Mouse (Mus musculus): ENCODE measurements around the gene Gabrb1.
"Not testable (repeated sequence)": the region's sequence is repeated elsewhere in the genome, so short reads cannot be mapped to it uniquely, and the experiment has no call there.

The Gabrb1 gene

GRCm38 (mm10) chr5:72036954-72037353, 379.0 kb downstream of the Gabrb1 start:
- in situ Hi-C loops (cut with MboI, MseI), result no loop called here

GRCm38 (mm10) chr5:72043226-72044151, 385.6 kb downstream of the Gabrb1 start:
- in situ Hi-C loops (cut with MboI, MseI), result no loop called here

- in situ Hi-C loops (cut with MboI, MseI), result loop anchor here (5.0 kb wide), 1 partner anchor 51 kb away; no protein-coding TSS in a partner anchor
Measured at GRCm38 (mm10) chr5:72046261-72046660, 388.3 kb downstream of the Gabrb1 start.

GRCm38 (mm10) chr5:72064079-72064478, 406.2 kb downstream of the Gabrb1 start:
- in situ Hi-C loops (cut with MboI, MseI), result no loop called here

GRCm38 (mm10) chr5:72068826-72069225, 410.9 kb downstream of the Gabrb1 start:
- in situ Hi-C loops (cut with MboI, MseI), result no loop called here

GRCm38 (mm10) chr5:72069398-72069797, 411.5 kb downstream of the Gabrb1 start:
- in situ Hi-C loops (cut with MboI, MseI), result not testable (repeated sequence)

GRCm38 (mm10) chr5:72076781-72077180, 418.9 kb downstream of the Gabrb1 start:
- in situ Hi-C loops (cut with MboI, MseI), result no loop called here

GRCm38 (mm10) chr5:72086518-72086917, 428.6 kb downstream of the Gabrb1 start:
- in situ Hi-C loops (cut with MboI, MseI), result no loop called here

- in situ Hi-C loops (cut with MboI, MseI), result loop anchor here (5.0 kb wide), 1 partner anchor 592 kb away; no protein-coding TSS in a partner anchor
Measured at GRCm38 (mm10) chr5:72094582-72094981, 436.7 kb downstream of the Gabrb1 start.

GRCm38 (mm10) chr5:72095015-72095414, 437.1 kb downstream of the Gabrb1 start:
- in situ Hi-C loops (cut with MboI, MseI), result loop anchor here (5.0 kb wide), 1 partner anchor 48 kb away; no protein-coding TSS in a partner anchor

- in situ Hi-C loops (cut with MboI, MseI), result no loop called here
Measured at GRCm38 (mm10) chr5:72104274-72104921, 446.5 kb downstream of the Gabrb1 start.

- in situ Hi-C loops (cut with MboI, MseI), result no loop called here
Measured at GRCm38 (mm10) chr5:72122414-72123037, 464.6 kb downstream of the Gabrb1 start.

- in situ Hi-C loops (cut with MboI, MseI), result no loop called here
Measured at GRCm38 (mm10) chr5:72126681-72127080, 468.8 kb downstream of the Gabrb1 start.

GRCm38 (mm10) chr5:72133906-72134305, 476.0 kb downstream of the Gabrb1 start:
- in situ Hi-C loops (cut with MboI, MseI), result no loop called here

GRCm38 (mm10) chr5:72138256-72138655, 480.3 kb downstream of the Gabrb1 start:
- in situ Hi-C loops (cut with MboI, MseI), result no loop called here

GRCm38 (mm10) chr5:72139619-72140018, 481.7 kb downstream of the Gabrb1 start:
- in situ Hi-C loops (cut with MboI, MseI), result no loop called here

- in situ Hi-C loops (cut with MboI, MseI), result no loop called here
Measured at GRCm38 (mm10) chr5:72148679-72149078, 490.8 kb downstream of the Gabrb1 start.

- in situ Hi-C loops (cut with MboI, MseI), result no loop called here
Measured at GRCm38 (mm10) chr5:72150870-72151269, 493.0 kb downstream of the Gabrb1 start.

- in situ Hi-C loops (cut with MboI, MseI), result not testable (repeated sequence)
Measured at GRCm38 (mm10) chr5:72155686-72156085, 497.8 kb downstream of the Gabrb1 start.

- in situ Hi-C loops (cut with MboI, MseI), result no loop called here
Measured at GRCm38 (mm10) chr5:72156598-72156997, 498.7 kb downstream of the Gabrb1 start.

GRCm38 (mm10) chr5:72158667-72159066, 500.8 kb downstream of the Gabrb1 start:
- in situ Hi-C loops (cut with MboI, MseI), result no loop called here

GRCm38 (mm10) chr5:72159537-72159936, 501.6 kb downstream of the Gabrb1 start:
- in situ Hi-C loops (cut with MboI, MseI), result no loop called here

Measured in regulatory T cell (primary cell).